ENCODE assay signal across 15 mouse cellular contexts in the genomic region with DNA sequence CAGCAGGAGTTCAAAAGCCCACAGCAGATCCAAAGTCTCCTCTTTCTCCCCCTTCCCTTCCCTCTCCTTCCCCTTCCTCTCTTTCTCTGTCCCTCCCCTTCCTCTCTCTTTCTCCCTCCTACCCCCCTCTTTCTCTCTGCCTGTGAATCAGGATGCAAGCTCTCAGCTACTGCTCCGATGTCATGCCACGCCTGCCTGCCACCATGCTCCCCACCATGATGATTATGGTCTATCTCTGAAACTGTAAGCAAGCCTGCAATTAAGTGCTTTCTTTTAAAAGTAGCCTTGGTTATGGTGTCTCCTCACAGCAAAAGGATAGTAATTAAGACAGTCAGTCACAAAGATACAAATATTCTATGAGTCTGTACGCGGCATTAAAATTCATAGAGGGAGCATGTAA.
"Had no signal": no experiment of that assay in that cellular context is flagged by ENCODE, and none has a peak within 500 bp of the region (broad histone marks: within the 10 kb centered on the region; RNA-seq: fewer than 3 reads in every experiment).

No protein-coding gene starts in this region.

- H3K9ac ChIP-seq: kidney, embryonic 15.5 days; liver, embryonic 15.5 days; neural tube, embryonic 13.5 days had no signal

- DNase-seq: kidney, adult 2 months; kidney, postnatal 25 days; lung, adult 2 months; lung, postnatal 4 days; midbrain, embryonic 14.5 days; right cerebral cortex, adult 18-20 months; right cerebral cortex, postnatal 25 days had no signal

- H3K36me3 ChIP-seq: kidney, embryonic 15.5 days; limb, embryonic 10.5 days; liver, embryonic 15.5 days; midbrain, embryonic 10.5 days; neural tube, embryonic 13.5 days had no signal

- H3K9me3 ChIP-seq: kidney, embryonic 15.5 days; limb, embryonic 10.5 days; liver, embryonic 15.5 days; midbrain, embryonic 10.5 days; neural tube, embryonic 13.5 days had no signal

- H3K4me2 ChIP-seq: kidney, embryonic 15.5 days; liver, embryonic 11.5 days; liver, embryonic 15.5 days; neural tube, embryonic 13.5 days had no signal

- H3K27me3 ChIP-seq: kidney, embryonic 15.5 days; liver, embryonic 15.5 days; neural tube, embryonic 13.5 days had no signal

- H3K27ac ChIP-seq: kidney, embryonic 15.5 days; left cerebral cortex, adult 2 months; limb, embryonic 10.5 days; liver, embryonic 15.5 days; midbrain, embryonic 10.5 days; neural tube, embryonic 13.5 days had no signal

- H3K4me1 ChIP-seq: kidney, embryonic 15.5 days; limb, embryonic 10.5 days; liver, embryonic 15.5 days; neural tube, embryonic 13.5 days had no signal

- ATAC-seq: lung, postnatal 0 days had no signal

- H3K4me3 ChIP-seq: kidney, embryonic 15.5 days; left cerebral cortex, adult 2 months; limb, embryonic 10.5 days; liver, embryonic 15.5 days; midbrain, embryonic 10.5 days; neural tube, embryonic 13.5 days had no signal
